Mouse (Mus musculus) hindbrain, embryonic 14.5 days (tissue): ENCODE data around the gene Rai1. TPM values are rescaled to one million over a fixed set of nuclear protein-coding genes. Genes with fewer than 3 reads are reported as not detected.

Source experiments
- ATAC-seq: fragments of 200-750 bp; cut with Nextera tagmentation; 2 replicates; pipeline ENCODE4 v1.8.0; 2017; ENCODE audit warnings: moderate number of reproducible peaks, mild to moderate bottlenecking, moderate TSS enrichment, moderate library complexity; ENCODE audit not compliant: low FRiP score
- DNase-seq: peaks from one replicate; pipeline ENCODE4 v3.0.0-alpha.2; 2015; ENCODE audit warnings: low spot score
- H3K27ac ChIP-seq: fragments of 300-500 bp; sonication (generic); 2 replicates; pipeline ENCODE4 v1.5.1; 2014; ENCODE audit warnings: mild to moderate bottlenecking, moderate library complexity
- H3K27me3 ChIP-seq: fragments of 300-500 bp; sonication (generic); 2 replicates; pipeline ENCODE4 v1.6.1; 2014; ENCODE audit warnings: mild to moderate bottlenecking, low read length, mixed read lengths; ENCODE audit not compliant: control insufficient read depth, insufficient read depth
- H3K36me3 ChIP-seq: fragments of 300-500 bp; sonication (generic); replicated peaks from 2 replicates; pipeline ENCODE4 v1.6.1; 2014; ENCODE audit not compliant: control insufficient read depth, insufficient read depth
- H3K4me1 ChIP-seq: fragments of 300-500 bp; sonication (generic); replicated peaks from 2 replicates; pipeline ENCODE4 v1.6.1; 2014; ENCODE audit warnings: antibody characterized with exemption, low read length, mixed read lengths; ENCODE audit not compliant: control insufficient read depth, insufficient read depth
- H3K4me2 ChIP-seq: fragments of 300-500 bp; sonication (generic); replicated peaks from 2 replicates; pipeline ENCODE4 v1.6.1; 2014; ENCODE audit warnings: mild to moderate bottlenecking, moderate library complexity
- H3K4me3 ChIP-seq: fragments of 300-500 bp; sonication (generic); replicated peaks from 2 replicates; pipeline ENCODE4 v1.5.1; 2014; ENCODE audit warnings: mild to moderate bottlenecking, low read length
- H3K9ac ChIP-seq: fragments of 300-500 bp; sonication (generic); 2 replicates; pipeline ENCODE4 v1.6.1; 2014
- H3K9me3 ChIP-seq: fragments of 300-500 bp; sonication (generic); 2 replicates; pipeline ENCODE4 v1.6.1; 2016; ENCODE audit warnings: low read length; ENCODE audit not compliant: control insufficient read depth
- WGBS: fragments of 180-500 bp; shearing (Covaris S2); extraction: QIAGEN DNeasy Blood & Tissue Kit; methylation state at CpG from one replicate; pipeline ENCODE4 v1.1.7; 2014; 5-methylcytosine and 5-hydroxymethylcytosine counted together
- polyA plus RNA-seq: library from polyadenylated mRNA; unstranded; fragments of >200 nt; fragmentation: Nextera tagmentation; extraction: Ambion mirVana; gene quantifications from 2 replicates; pipeline ENCODE4 v1.2.1, GENCODE M21; 2014

Gene Rai1
- polyA plus RNA-seq, 1 experiment from 2014 or later, result 39.1 TPM

- H3K27me3 ChIP-seq, result no peaks in the 10 kb centered on the region
- peaks cover 81% of the 10 kb centered on the region for H3K36me3 ChIP-seq
- no peaks in the 10 kb centered on the region for H3K9me3 ChIP-seq
- H3K4me1 ChIP-seq, result peaks cover 34% of the 10 kb centered on the region
- no peak overlapping the region for H3K27ac ChIP-seq
- DNase-seq (no peak), ATAC-seq (no peak)
- no peak overlapping the region for H3K4me2 ChIP-seq
- H3K9ac ChIP-seq, result no peak overlapping the region
- WGBS, result 91% methylated on average over 25 of the region's 25 CpGs
- no peak overlapping the region for H3K4me3 ChIP-seq
These were observed 83.6 kb downstream of the Rai1 start for GRCm38 (mm10) chr11:60188275-60188853.

DNA sequence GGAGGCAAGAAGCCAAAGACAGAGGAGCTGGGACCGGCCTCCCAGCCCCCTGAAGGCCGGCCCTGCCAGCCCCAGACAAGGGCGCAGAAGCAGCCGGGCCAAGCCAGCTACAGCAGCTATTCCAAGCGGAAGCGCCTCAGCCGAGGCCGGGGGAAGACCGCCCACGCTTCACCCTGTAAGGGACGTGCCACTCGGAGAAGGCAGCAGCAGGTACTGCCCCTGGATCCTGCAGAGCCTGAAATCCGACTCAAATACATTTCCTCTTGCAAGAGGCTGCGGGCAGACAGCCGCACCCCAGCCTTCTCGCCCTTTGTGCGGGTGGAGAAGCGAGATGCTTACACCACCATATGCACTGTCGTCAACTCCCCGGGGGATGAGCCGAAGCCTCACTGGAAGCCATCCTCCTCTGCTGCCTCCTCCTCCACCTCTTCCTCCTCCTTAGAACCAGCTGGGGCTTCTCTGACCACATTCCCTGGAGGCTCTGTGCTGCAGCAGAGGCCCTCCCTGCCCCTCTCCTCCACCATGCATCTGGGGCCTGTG, 84.8 kb downstream of the Rai1 start:
- peaks cover 22% of the 10 kb centered on the region for H3K4me1 ChIP-seq
- DNase-seq (no peak), ATAC-seq (no peak)
- no peak overlapping the region for H3K4me3 ChIP-seq
- H3K27ac ChIP-seq, result no peak overlapping the region
- no peaks in the 10 kb centered on the region for H3K27me3 ChIP-seq
- no peak overlapping the region for H3K4me2 ChIP-seq
- WGBS, result 78% methylated on average over 21 of the region's 21 CpGs
- H3K9me3 ChIP-seq, result no peaks in the 10 kb centered on the region
- no peak overlapping the region for H3K9ac ChIP-seq
- peaks cover 92% of the 10 kb centered on the region for H3K36me3 ChIP-seq

GRCm38 (mm10) chr11:60190055-60190641, 85.3 kb downstream of the Rai1 start:
- Histone ChIP-seq H3K9ac (no peak overlapping the region), H3K36me3 (peaks cover 96% of the 10 kb centered on the region)

GRCm38 (mm10) chr11:60192534-60192933, 87.7 kb downstream of the Rai1 start:
- Histone ChIP-seq H3K27me3 (no peaks in the 10 kb centered on the region), H3K4me3 (no peak overlapping the region), H3K36me3 (peaks cover 96% of the 10 kb centered on the region), H3K27ac (peak overlapping the region; percentile 5; the same call in 1 of the 2 replicates), H3K9me3 (no peaks in the 10 kb centered on the region), H3K4me2 (no peak overlapping the region), H3K9ac (no peak overlapping the region), H3K4me1 (0 out of 2 replicates have a peak, but pooled peaks cover 6% of the 10 kb centered on the region)
- ATAC-seq (no peak), DNase-seq (no peak)
- 80% methylated on average over 6 of the region's 6 CpGs for WGBS

More at GRCm38 (mm10) chr11:60190055-60190641, 85.3 kb downstream of the Rai1 start:
- no peak overlapping the region for H3K27ac ChIP-seq
- WGBS, result 92% methylated on average over 17 of the region's 17 CpGs
- H3K4me2 ChIP-seq, result no peak overlapping the region
- DNase-seq (no peak), ATAC-seq (no peak)
- no peaks in the 10 kb centered on the region for H3K27me3 ChIP-seq
- no peaks in the 10 kb centered on the region for H3K9me3 ChIP-seq
- H3K4me1 ChIP-seq, result peaks cover 16% of the 10 kb centered on the region
- H3K4me3 ChIP-seq, result no peak overlapping the region

DNA sequence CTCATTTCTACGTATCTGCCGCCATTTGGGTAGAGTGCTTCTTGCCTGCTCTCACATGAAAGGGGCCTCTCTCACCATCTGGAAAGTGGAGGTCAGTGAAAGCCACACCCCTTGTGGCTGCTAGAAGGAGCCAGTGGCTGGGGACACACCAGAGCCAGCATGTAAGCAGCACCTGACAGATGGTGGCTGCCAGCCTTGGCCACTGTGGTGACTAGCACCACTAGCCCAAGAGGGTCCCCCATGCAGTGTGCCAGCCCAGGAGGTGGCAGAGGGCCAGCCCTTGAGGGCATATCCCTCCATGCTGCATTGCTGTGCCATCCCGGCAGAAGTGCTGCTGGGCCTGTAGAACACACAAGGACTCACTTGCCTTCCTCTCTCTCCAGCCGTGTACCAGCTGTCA, 88.7 kb downstream of the Rai1 start:
- no peak overlapping the region for H3K4me3 ChIP-seq
- no peak overlapping the region for H3K9ac ChIP-seq
- ATAC-seq (peak; percentile 7; the same call in 1 of the 2 replicates), DNase-seq (no peak)
- H3K27ac ChIP-seq, result peak overlapping the region; percentile 38; the same call in 1 of the 2 replicates
- 62% methylated on average over 4 of the region's 4 CpGs for WGBS
- H3K27me3 ChIP-seq, result no peaks in the 10 kb centered on the region
- H3K4me2 ChIP-seq, result no peak overlapping the region
- no peaks in the 10 kb centered on the region for H3K9me3 ChIP-seq
- 0 out of 2 replicates have a peak, but pooled peaks cover 6% of the 10 kb centered on the region for H3K4me1 ChIP-seq
- peaks cover 96% of the 10 kb centered on the region for H3K36me3 ChIP-seq

DNA sequence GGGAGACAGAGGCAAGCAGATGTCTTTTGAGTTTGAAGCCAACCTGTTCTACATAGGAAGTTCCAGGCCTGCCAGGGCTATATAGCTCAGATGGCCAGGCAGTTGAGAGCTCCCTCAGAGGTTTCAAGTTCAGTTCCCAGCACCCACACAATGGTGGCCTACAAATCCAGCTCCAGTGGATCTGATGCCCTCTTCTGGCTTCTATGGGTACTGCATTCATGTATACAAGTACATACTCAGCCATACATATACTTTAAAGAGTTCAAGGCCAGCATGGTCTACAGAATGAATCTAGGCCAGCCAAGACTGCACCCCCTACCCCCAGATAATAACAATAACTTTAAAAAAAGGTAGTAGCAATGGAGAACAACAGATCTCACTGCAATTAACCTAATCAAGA, 90.3 kb downstream of the Rai1 start:
- H3K4me1 ChIP-seq, result peaks cover 11% of the 10 kb centered on the region; the same call in 1 of the 2 replicates
- no peak overlapping the region for H3K4me3 ChIP-seq
- no peaks in the 10 kb centered on the region for H3K27me3 ChIP-seq
- DNase-seq, result no peak
- peaks cover 91% of the 10 kb centered on the region for H3K36me3 ChIP-seq
- no peak for ATAC-seq
- no peak overlapping the region for H3K4me2 ChIP-seq
- H3K27ac ChIP-seq, result no peak overlapping the region
- no peak overlapping the region for H3K9ac ChIP-seq
- no peaks in the 10 kb centered on the region for H3K9me3 ChIP-seq

- no peaks in the 10 kb centered on the region for H3K9me3 ChIP-seq
- H3K4me2 ChIP-seq, result no peak overlapping the region
- DNase-seq, result no peak
- H3K9ac ChIP-seq, result no peak overlapping the region
- peaks cover 12% of the 10 kb centered on the region; the same call in 1 of the 2 replicates for H3K4me1 ChIP-seq
- no peaks in the 10 kb centered on the region for H3K27me3 ChIP-seq
- no peak overlapping the region for H3K4me3 ChIP-seq
- H3K36me3 ChIP-seq, result peaks cover 90% of the 10 kb centered on the region
- H3K27ac ChIP-seq, result no peak overlapping the region
- no peak for ATAC-seq
- WGBS, result 79% methylated on average over 5 of the region's 5 CpGs
These were observed 91.5 kb downstream of the Rai1 start for GRCm38 (mm10) chr11:60196344-60196743.

DNA sequence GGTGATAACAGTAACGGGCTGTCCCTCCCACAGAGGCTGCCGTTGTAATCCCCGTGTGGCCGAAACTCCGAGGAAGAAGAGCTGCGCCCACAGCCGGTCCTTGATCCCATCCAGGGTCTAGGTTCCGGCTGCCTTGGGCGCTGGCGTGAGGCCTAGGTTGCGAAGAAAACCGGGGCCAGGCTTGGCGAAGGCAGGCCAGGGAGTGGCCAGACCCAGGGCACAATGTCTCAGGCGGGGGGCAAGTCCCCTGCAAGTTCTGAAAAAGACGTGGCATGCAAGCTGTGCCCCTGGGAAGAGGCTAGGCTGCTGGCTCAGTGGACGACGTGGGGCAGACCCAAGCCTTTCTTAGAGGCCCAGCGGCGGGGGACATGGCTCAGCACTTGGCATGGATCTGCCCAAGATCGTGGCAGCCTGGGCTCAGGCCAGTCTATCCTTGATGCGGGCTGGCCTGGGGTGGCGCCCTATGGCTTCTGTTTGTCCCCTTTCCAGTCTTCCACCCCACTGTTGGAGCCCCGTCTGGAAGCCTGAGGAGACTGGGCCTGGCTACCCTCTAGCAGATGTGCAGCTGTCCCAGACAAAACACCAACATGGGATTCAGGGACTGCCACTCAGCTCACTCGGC, 93.3 kb downstream of the Rai1 start:
- H3K27me3 ChIP-seq, result no peaks in the 10 kb centered on the region
- H3K4me3 ChIP-seq, result no peak overlapping the region
- peaks cover 92% of the 10 kb centered on the region for H3K36me3 ChIP-seq
- no peak overlapping the region for H3K9ac ChIP-seq
- H3K27ac ChIP-seq, result 0 out of 2 replicates have a peak overlapping the region, but pooled peaks have one; percentile 26
- H3K9me3 ChIP-seq, result no peaks in the 10 kb centered on the region
- ATAC-seq (no peak), DNase-seq (no peak)
- WGBS, result 87% methylated on average over 24 of the region's 24 CpGs
- H3K4me2 ChIP-seq, result no peak overlapping the region
- H3K4me1 ChIP-seq, result peaks cover 15% of the 10 kb centered on the region

GRCm38 (mm10) chr11:60198651-60199050, 93.8 kb downstream of the Rai1 start:
- H3K9me3 ChIP-seq, result no peaks in the 10 kb centered on the region
- no peak for ATAC-seq
- WGBS, result 93% methylated on average over 12 of the region's 12 CpGs
- no peak for DNase-seq
- no peak overlapping the region for H3K9ac ChIP-seq
- H3K4me2 ChIP-seq, result no peak overlapping the region
- peaks cover 94% of the 10 kb centered on the region for H3K36me3 ChIP-seq
- H3K4me3 ChIP-seq, result no peak overlapping the region
- no peak overlapping the region for H3K27ac ChIP-seq
- no peaks in the 10 kb centered on the region for H3K27me3 ChIP-seq
- peaks cover 20% of the 10 kb centered on the region for H3K4me1 ChIP-seq
